Mouse (Mus musculus) liver, adult 2 months (tissue): Measurements from ENCODE around the gene Serp1.

Source experiments
- CTCF ChIP-seq: fragments of 200-500 bp; IDR thresholded peaks from 2 replicates; pipeline ENCODE4 v1.5.1; 2011; ENCODE audit warnings: low read depth, low read length, control low read depth
- POLR2A ChIP-seq: fragments of 200-500 bp; IDR thresholded peaks from 2 replicates; pipeline ENCODE4 v1.6.1; 2011; ENCODE audit warnings: low read length, control low read depth; ENCODE audit not compliant: insufficient read depth; ENCODE audit errors: extremely low read depth

DNA sequence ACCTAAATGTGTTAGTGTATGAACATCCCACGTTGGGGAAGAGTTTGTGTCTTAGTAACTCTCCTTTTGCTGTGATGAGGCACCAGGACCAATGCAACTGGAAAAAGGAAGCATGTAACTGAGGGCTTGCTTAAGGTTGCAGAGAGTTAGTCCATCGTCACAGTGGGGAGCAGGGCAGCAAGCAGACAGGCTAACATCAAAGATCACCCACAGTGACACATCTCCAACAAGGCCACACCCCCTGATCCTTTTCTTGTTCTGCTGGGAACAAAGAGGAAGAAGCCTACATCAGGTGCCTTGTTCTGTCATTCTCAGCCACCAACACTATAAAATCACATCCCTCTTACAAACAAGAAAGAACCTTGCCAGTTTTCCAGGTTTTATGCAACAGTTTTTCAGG is 34.2 kb upstream of the Serp1 start:
- TF ChIP-seq CTCF (no peak), POLR2A (no peak)
